Mouse (Mus musculus) lung, embryonic 14.5 days (tissue): ENCODE measurements around the gene Sac3d1. TPM values are rescaled to one million over a fixed set of nuclear protein-coding genes. Genes with fewer than 3 reads are reported as not detected.

Experiments used
- ATAC-seq: fragments of 200-750 bp; cut with Nextera tagmentation; 2 replicates; pipeline ENCODE4 v1.8.0; 2017; ENCODE audit warnings: mild to moderate bottlenecking, moderate TSS enrichment, moderate library complexity; ENCODE audit not compliant: insufficient read depth
- DNase-seq: peaks from one replicate; pipeline ENCODE4 v3.0.0-alpha.2; 2015
- H3K27ac ChIP-seq: fragments of 300-500 bp; sonication (generic); 2 replicates; pipeline ENCODE4 v1.5.1; 2014; ENCODE audit warnings: low read depth, mild to moderate bottlenecking, moderate library complexity
- H3K27me3 ChIP-seq: fragments of 300-500 bp; sonication (generic); 2 replicates; pipeline ENCODE4 v1.6.1; 2014; ENCODE audit warnings: low read length, control low read depth; ENCODE audit not compliant: insufficient read depth
- H3K36me3 ChIP-seq: fragments of 300-500 bp; sonication (generic); 2 replicates; pipeline ENCODE4 v1.6.1; 2014; ENCODE audit warnings: control low read depth; ENCODE audit not compliant: insufficient read depth
- H3K4me1 ChIP-seq: fragments of 300-500 bp; sonication (generic); 2 replicates; pipeline ENCODE4 v1.6.1; 2014; ENCODE audit warnings: antibody characterized with exemption, control low read depth; ENCODE audit not compliant: insufficient read depth
- H3K4me2 ChIP-seq: fragments of 300-500 bp; sonication (generic); 2 replicates; pipeline ENCODE4 v1.6.1; 2014; ENCODE audit warnings: mild to moderate bottlenecking
- H3K4me3 ChIP-seq: fragments of 300-500 bp; sonication (generic); 2 replicates; pipeline ENCODE4 v1.5.1; 2014; ENCODE audit warnings: low read depth, low read length
- H3K9ac ChIP-seq: fragments of 300-500 bp; sonication (generic); 2 replicates; pipeline ENCODE4 v1.6.1; 2014
- H3K9me3 ChIP-seq: fragments of 300-500 bp; sonication (generic); 2 replicates; pipeline ENCODE4 v1.6.1; 2016; ENCODE audit warnings: low read depth, low read length, control low read depth
- CTCF ChIP-seq: IDR thresholded peaks from 2 replicates; pipeline ENCODE4 v1.5.1; 2016; ENCODE audit warnings: antibody characterized with exemption, low read depth
- WGBS: fragments of 180-500 bp; shearing (Covaris S2); extraction: QIAGEN DNeasy Blood & Tissue Kit; methylation state at CpG from one replicate; pipeline ENCODE4 v1.1.7; 2014; 5-methylcytosine and 5-hydroxymethylcytosine counted together
- polyA plus RNA-seq: library from polyadenylated mRNA; unstranded; fragments of >200 nt; fragmentation: Nextera tagmentation; extraction: Ambion mirVana; gene quantifications from 2 replicates; pipeline ENCODE4 v1.2.1, GENCODE M21; 2014

Gene Sac3d1
- 55.2 and 56.5 TPM in 2 replicates for polyA plus RNA-seq

DNA sequence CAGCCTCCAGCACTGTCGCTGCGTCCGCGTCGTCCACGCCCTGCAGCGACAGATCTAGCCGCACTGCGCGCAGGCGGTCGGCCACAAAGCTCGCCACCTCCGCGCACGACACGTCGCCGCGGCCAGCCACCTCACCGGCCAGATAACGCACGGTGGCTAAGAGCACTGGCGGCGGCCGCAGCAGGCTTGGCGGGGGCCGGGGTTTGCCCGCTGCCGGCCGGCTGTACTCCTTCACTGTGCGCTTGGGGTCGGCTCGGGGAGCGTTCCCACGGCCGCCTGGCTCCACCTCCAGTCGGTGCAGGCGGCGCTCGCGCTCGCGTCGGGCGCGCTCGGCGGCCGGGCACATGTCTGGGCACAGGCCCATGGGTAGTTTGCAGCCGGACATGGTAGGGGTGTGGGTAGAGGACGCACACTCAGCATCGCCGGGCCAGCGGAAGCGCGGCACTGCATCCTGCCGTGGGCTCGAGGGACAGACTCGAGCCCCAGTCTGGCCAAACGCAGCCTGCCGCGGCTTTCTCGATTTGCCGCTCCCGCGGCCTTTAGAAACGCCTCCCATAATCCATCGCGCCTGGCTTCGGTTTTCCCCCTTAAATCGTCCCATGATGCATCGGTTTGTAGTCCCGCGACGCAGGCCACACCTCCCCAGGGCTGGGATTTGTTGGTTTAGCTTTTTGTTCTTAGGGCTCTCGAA, at the start of gene Sac3d1:
Gene Sac3d1, minus strand, starts transcription at position 665 of the 691 bp plus-strand sequence.
- TF ChIP-seq CTCF = no peak
- peak within 1 kb of the TSS; percentile 99 for H3K27ac ChIP-seq
- WGBS = under 1% methylated on average over 71 of the region's 77 CpGs
- ATAC-seq (peak; percentile 88), DNase-seq (peak; percentile 98)
- H3K9me3 ChIP-seq = no peaks in the 10 kb centered on the region
- H3K9ac ChIP-seq = peak within 1 kb of the TSS; percentile 88
- peaks cover 36% of the 10 kb centered on the region for H3K36me3 ChIP-seq
- H3K4me3 ChIP-seq = peak within 1 kb of the TSS; percentile 81
- peak within 1 kb of the TSS; percentile 85 for H3K4me2 ChIP-seq
- peaks cover 13% of the 10 kb centered on the region for H3K4me1 ChIP-seq
- no peaks in the 10 kb centered on the region for H3K27me3 ChIP-seq

DNA sequence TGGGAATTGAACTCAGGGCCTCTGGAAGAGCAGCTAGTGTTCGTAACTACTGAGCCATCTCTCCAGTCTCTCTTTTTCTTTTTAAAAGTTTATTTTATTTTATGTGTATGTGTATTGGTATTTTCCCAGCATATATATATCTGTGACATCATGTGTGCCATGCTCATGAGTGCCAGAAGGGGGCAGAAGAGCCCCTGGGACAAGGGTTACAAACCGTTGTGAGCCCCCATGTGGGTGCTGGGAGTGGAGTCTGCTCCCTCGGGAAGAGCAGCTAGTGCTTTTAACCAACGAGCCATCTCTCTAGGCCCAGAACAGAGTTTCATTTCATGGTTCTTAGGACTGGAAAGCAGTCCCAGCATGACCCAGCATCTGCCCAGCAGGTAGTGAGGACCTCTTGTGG, 48.3 kb upstream of the Sac3d1 start:
- peak; percentile 24 for TF ChIP-seq CTCF
- H3K4me3 ChIP-seq = no peak overlapping the region
- H3K27ac ChIP-seq = no peak overlapping the region
- no peak overlapping the region for H3K9ac ChIP-seq
- H3K4me2 ChIP-seq = no peak overlapping the region
- H3K27me3 ChIP-seq = no peaks in the 10 kb centered on the region
- WGBS = 75% methylated on average over 4 of the region's 4 CpGs
- DNase-seq = no peak
- H3K4me1 ChIP-seq = no peaks in the 10 kb centered on the region
- ATAC-seq = no peak
- H3K9me3 ChIP-seq = no peaks in the 10 kb centered on the region
- no peaks in the 10 kb centered on the region for H3K36me3 ChIP-seq

DNA sequence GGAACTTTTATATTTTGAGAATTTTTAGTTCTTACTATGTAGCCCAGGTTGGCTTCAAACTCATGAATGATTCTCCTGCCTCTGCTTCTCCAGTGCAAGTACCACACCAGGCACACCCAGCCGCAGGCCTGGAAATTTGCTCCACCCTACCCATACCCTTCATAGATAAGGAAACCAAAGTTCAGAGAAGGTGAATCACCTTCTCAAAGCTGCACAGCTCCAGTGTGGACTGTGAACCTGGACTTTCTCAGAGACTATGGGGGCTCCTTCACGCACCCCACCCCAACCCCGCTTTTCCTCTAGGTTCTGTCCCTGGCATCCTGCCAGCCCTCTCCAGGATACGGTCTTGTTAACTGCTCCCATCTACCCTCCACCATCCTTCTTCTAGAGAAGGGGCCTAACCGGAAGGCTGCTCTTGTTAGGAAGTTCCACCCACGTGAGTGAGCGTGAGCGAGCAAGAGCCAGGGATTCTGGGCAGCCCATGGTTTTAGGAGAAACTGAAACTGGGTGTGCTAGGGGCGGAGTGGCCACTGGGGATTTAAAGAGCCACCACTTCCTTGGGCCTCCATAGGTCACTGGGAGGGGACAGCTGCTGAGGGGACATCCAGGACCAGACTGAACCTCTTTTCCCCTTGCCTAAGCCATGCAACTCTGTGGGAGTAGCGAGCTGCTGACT, 45.6 kb upstream of the Sac3d1 start:
- Histone ChIP-seq H3K4me1 (no peaks in the 10 kb centered on the region), H3K4me2 (no peak overlapping the region), H3K36me3 (no peaks in the 10 kb centered on the region), H3K27me3 (no peaks in the 10 kb centered on the region), H3K4me3 (no peak overlapping the region), H3K9me3 (no peaks in the 10 kb centered on the region), H3K27ac (no peak overlapping the region), H3K9ac (no peak overlapping the region)
- peak; percentile 22 for DNase-seq
- 52% methylated on average over 10 of the region's 10 CpGs for WGBS
- ATAC-seq = no peak
- no peak for TF ChIP-seq CTCF

DNA sequence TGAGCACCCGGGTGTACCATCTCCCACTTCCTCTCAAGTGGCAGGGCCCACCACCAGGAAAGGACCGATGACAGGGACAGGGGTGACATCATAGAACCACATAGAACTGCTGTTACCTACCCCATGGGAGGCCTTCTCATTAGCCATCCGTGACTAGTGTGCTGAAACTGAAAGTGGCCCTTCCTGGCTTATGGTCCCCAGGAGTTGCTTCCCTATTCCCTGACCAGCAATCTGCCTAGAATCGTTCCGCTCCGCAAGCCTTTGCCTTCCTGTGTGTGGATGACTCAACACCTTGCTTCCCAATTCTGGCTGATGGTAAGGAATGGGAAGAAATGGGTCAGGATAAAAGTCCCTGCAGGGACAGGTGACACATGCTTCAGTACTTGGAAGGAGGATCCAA, 38.8 kb upstream of the Sac3d1 start:
- Histone ChIP-seq H3K27me3 (no peaks in the 10 kb centered on the region), H3K36me3 (no peaks in the 10 kb centered on the region), H3K9me3 (no peaks in the 10 kb centered on the region), H3K4me1 (no peaks in the 10 kb centered on the region), H3K9ac (no peak overlapping the region), H3K4me2 (no peak overlapping the region), H3K4me3 (no peak overlapping the region), H3K27ac (no peak overlapping the region)
- ATAC-seq (no peak), DNase-seq (no peak)
- WGBS = 61% methylated on average over 6 of the region's 6 CpGs
- TF ChIP-seq CTCF = no peak

DNA sequence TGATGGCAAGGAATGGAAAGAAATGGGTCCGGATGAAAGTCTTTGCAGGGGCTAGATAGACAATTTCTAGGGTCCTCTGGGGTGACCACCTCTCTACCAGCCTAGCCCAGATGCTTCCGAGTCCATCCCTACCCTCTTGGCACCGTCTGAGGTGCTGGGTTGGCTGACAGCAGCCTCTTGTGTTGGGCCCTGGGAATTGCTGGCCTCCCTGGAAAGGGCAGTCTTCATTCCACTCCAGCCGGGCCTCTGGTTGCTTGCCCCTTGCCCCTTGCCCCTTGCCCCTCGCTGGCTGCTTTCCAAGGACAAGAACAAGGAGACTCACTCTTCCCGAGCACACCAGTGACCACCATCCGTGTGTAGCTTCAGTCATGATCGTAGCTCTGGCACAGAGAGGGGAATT, 37.9 kb upstream of the Sac3d1 start:
- 55% methylated on average over 8 of the region's 8 CpGs for WGBS
- Histone ChIP-seq H3K36me3 (no peaks in the 10 kb centered on the region), H3K27me3 (no peaks in the 10 kb centered on the region), H3K4me2 (no peak overlapping the region), H3K4me3 (no peak overlapping the region), H3K27ac (no peak overlapping the region), H3K9ac (peak overlapping the region; percentile 15; the same call in 1 of the 2 replicates), H3K4me1 (no peaks in the 10 kb centered on the region), H3K9me3 (no peaks in the 10 kb centered on the region)
- DNase-seq (no peak), ATAC-seq (no peak)
- TF ChIP-seq CTCF = 0 out of 2 replicates have a peak, but pooled peaks have one; percentile 8

DNA sequence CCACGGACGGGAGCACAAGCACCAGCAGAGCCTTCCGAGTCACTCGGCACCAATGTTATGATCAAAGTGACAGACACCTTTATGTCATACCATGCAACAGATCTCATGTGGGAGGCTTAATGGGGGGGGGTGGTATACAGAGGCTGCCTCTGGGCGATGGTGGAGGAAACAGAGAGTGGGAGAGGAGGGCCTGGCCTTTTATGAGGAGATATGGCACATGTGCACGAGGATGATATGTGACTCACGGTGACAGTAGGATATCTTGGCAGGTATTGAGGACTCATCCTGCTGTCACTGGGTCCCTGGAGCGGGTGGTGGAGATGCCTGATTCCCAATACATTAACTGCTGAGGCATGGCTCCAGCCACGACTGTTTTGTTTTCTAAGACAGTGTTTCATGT, 36.7 kb upstream of the Sac3d1 start:
- no peak for ATAC-seq
- no peak for DNase-seq
- H3K36me3 ChIP-seq = no peaks in the 10 kb centered on the region
- no peak overlapping the region for H3K9ac ChIP-seq
- no peaks in the 10 kb centered on the region for H3K27me3 ChIP-seq
- WGBS = 66% methylated on average over 9 of the region's 9 CpGs
- no peak overlapping the region for H3K4me3 ChIP-seq
- TF ChIP-seq CTCF = no peak
- H3K4me1 ChIP-seq = no peaks in the 10 kb centered on the region
- no peak overlapping the region for H3K27ac ChIP-seq
- H3K9me3 ChIP-seq = no peaks in the 10 kb centered on the region
- H3K4me2 ChIP-seq = no peak overlapping the region

DNA sequence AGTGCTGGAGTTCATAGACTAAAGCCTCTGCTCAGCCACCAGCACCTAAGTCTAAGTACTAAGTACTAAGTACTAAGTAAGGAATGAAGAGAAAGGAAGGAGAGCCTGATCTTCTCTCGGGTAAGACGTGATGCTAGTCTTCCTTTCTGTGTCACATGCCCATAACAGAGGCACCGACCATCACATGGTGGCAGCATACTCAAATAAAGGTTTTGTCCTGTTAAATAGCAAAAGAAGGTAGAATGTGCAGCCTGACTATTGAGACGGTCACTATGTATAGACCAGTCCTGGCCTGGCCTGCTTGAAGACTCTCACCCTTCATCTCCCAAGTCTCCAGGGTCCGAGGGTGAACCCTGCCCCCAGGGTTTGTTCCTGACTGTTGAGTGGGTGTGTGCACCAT, 26.4 kb upstream of the Sac3d1 start:
- Histone ChIP-seq H3K27ac (no peak overlapping the region), H3K36me3 (no peaks in the 10 kb centered on the region), H3K27me3 (no peaks in the 10 kb centered on the region), H3K9me3 (no peaks in the 10 kb centered on the region), H3K4me1 (peaks cover 6% of the 10 kb centered on the region; the same call in 1 of the 2 replicates), H3K9ac (no peak overlapping the region), H3K4me3 (no peak overlapping the region), H3K4me2 (no peak overlapping the region)
- WGBS = 65% methylated on average over 5 of the region's 5 CpGs
- DNase-seq = no peak
- no peak for TF ChIP-seq CTCF
- no peak for ATAC-seq
